8 mouse cellular contexts compared by ENCODE assay signal in the genomic region with DNA sequence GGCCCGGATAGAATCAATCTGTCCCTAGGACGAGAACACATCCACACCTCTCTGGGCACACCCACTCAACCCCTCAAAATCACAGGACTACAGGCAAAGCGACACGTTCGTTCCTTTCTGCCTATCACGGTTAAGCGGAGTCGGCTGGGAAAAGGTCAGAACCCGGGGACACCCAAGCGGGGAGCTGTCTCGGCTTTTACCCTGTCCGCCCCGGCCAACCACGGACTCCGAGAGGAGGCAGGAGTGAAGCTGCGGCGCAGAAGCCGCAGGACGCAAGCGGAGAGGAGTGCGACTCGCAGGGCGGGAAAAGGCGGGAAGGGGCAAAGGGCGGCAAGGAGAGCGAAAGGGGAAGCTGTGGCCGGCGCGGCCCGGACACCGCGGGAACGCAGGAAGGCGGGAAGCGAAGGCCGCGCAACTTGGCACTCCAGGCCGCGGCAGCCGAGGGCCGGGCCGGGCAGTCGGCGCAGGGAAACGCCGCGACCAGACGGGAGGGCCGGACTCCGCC. TPM values are rescaled to one million over a fixed set of nuclear protein-coding genes. Genes with fewer than 3 reads are reported as not detected.
DNase-seq lines count a peak whose midpoint lies in the region; ATAC-seq lines count a peak whose summit lies in the region.

No protein-coding gene starts in this region.

- peak overlapping the region; percentile 74 for H3K4me2 ChIP-seq in hindbrain, embryonic 15.5 days
- peak overlapping the region; percentile 69 for H3K4me2 ChIP-seq in lung, embryonic 16.5 days (ENCODE audit: low read depth, low read length)

- H3K36me3 ChIP-seq in embryonic facial prominence, embryonic 10.5 days (replicated peaks): peaks cover 23% of the 10 kb centered on the region
- H3K36me3 ChIP-seq in hindbrain, embryonic 15.5 days: peaks cover 10% of the 10 kb centered on the region; the same call in 1 of the 2 replicates
- peaks cover 7% of the 10 kb centered on the region for H3K36me3 ChIP-seq in lung, embryonic 16.5 days (ENCODE audit: control insufficient read depth, insufficient read depth, low read length)

- peak overlapping the region; percentile 90 for H3K27ac ChIP-seq in embryonic facial prominence, embryonic 10.5 days (replicated peaks)
- H3K27ac ChIP-seq in hindbrain, embryonic 15.5 days (replicated peaks): peak overlapping the region; percentile 75
- peak overlapping the region; percentile 69; the same call in 1 of the 2 replicates for H3K27ac ChIP-seq in lung, embryonic 16.5 days (ENCODE audit: low read length)

- peak overlapping the region; percentile 98 for H3K4me3 ChIP-seq in embryonic facial prominence, embryonic 10.5 days
- H3K4me3 ChIP-seq in hindbrain, embryonic 15.5 days: peak overlapping the region; percentile 76
- peak overlapping the region; percentile 97 for H3K4me3 ChIP-seq in lung, embryonic 16.5 days (ENCODE audit: low read length)

- H3K9me3 ChIP-seq in embryonic facial prominence, embryonic 10.5 days: no peaks in the 10 kb centered on the region
- no peaks in the 10 kb centered on the region for H3K9me3 ChIP-seq in hindbrain, embryonic 15.5 days
- H3K9me3 ChIP-seq in lung, embryonic 16.5 days (ENCODE audit: control insufficient read depth, low read length): no peaks in the 10 kb centered on the region

- H3K27me3 ChIP-seq in embryonic facial prominence, embryonic 10.5 days (replicated peaks; ENCODE audit: low read depth, poor library complexity, severe bottlenecking): no peaks in the 10 kb centered on the region
- H3K27me3 ChIP-seq in hindbrain, embryonic 15.5 days: no peaks in the 10 kb centered on the region
- H3K27me3 ChIP-seq in lung, embryonic 16.5 days (ENCODE audit: control insufficient read depth, insufficient read depth, low read depth, low read length): no peaks in the 10 kb centered on the region

- intact Hi-C loops in gastrocnemius, postnatal 14 days (cut with DNase I; ENCODE audit: low total_unique reads): no loop called here

- peak; percentile 65; the same call in 1 of the 2 replicates for ATAC-seq in hindbrain, embryonic 15.5 days (ENCODE audit: low FRiP score, low read depth)
- ATAC-seq in lung, embryonic 16.5 days (ENCODE audit: low read depth): peak; percentile 54

- H3K9ac ChIP-seq in hindbrain, embryonic 15.5 days: peak overlapping the region; percentile 83
- H3K9ac ChIP-seq in lung, embryonic 16.5 days (ENCODE audit: low read length): peak overlapping the region; percentile 93

- under 1% methylated on average over 50 of the region's 50 CpGs for WGBS in embryonic facial prominence, embryonic 10.5 days
- WGBS in hindbrain, embryonic 15.5 days: under 1% methylated on average over 34 of the region's 50 CpGs
- under 1% methylated on average over 50 of the region's 50 CpGs for WGBS in lung, embryonic 16.5 days

- peak; percentile 59 for DNase-seq in gastrocnemius, postnatal 14 days
- no peak for DNase-seq in gastrocnemius, postnatal 25 days
- peak; percentile 38 to 41 for DNase-seq in CD8-positive naive resting alpha-beta T cell, adult 2 months (ENCODE audit: low read depth in 2 of 2, low spot score in 2 of 2)
- DNase-seq in embryonic facial prominence, embryonic 10.5 days (ENCODE audit: low spot score): no peak
- DNase-seq in skeletal muscle tissue, adult 2 months (ENCODE audit: low read depth, low spot score): peak; percentile 34
- no peak for DNase-seq in thymus, postnatal 25 days

- H3K4me1 ChIP-seq in embryonic facial prominence, embryonic 10.5 days: peaks cover 20% of the 10 kb centered on the region
- H3K4me1 ChIP-seq in hindbrain, embryonic 15.5 days (replicated peaks): peaks cover 33% of the 10 kb centered on the region
- H3K4me1 ChIP-seq in lung, embryonic 16.5 days (replicated peaks; ENCODE audit: control insufficient read depth, insufficient read depth, low read length): peaks cover 18% of the 10 kb centered on the region

RNA-seq across cellular contexts. Expression of a gene that starts 5.6 kb away (rescaled TPM):
- total RNA-seq in gastrocnemius, postnatal 14 days (2021): 10 to 100 TPM; 25.9 to 29.5 TPM
- total RNA-seq in gastrocnemius, postnatal 25 days (2021): 10 to 100 TPM; 23.8 to 27.0 TPM
- polyA plus RNA-seq in embryonic facial prominence, embryonic 10.5 days (2016; fragmentation: Nextera tagmentation; extraction: Ambion mirVana): 94.0 and 99.5 TPM in 2 replicates
- polyA plus RNA-seq in hindbrain, embryonic 15.5 days (2015; fragmentation: Nextera tagmentation; extraction: Ambion mirVana): 72.1 and 78.6 TPM in 2 replicates
- polyA plus RNA-seq in lung, embryonic 16.5 days (2015; fragmentation: Nextera tagmentation; extraction: Ambion mirVana): 83.2 and 89.9 TPM in 2 replicates

RNA-seq across cellular contexts. Expression of a gene that starts 19.4 kb away (rescaled TPM):
- total RNA-seq in gastrocnemius, postnatal 14 days (2021): under 1 TPM in 1 of 2 experiments, not detected in 1; 0.23 TPM
- not detected for total RNA-seq in gastrocnemius, postnatal 25 days (2021)
- 7.6 and 9.1 TPM in 2 replicates for polyA plus RNA-seq in embryonic facial prominence, embryonic 10.5 days (2016; fragmentation: Nextera tagmentation; extraction: Ambion mirVana)
- polyA plus RNA-seq in hindbrain, embryonic 15.5 days (2015; fragmentation: Nextera tagmentation; extraction: Ambion mirVana): 127 and 136 TPM in 2 replicates
- 0.89 and 0.92 TPM in 2 replicates for polyA plus RNA-seq in lung, embryonic 16.5 days (2015; fragmentation: Nextera tagmentation; extraction: Ambion mirVana)

RNA-seq across cellular contexts. Expression of a gene that starts 21.1 kb away (rescaled TPM):
- total RNA-seq in gastrocnemius, postnatal 14 days (2021): 100 to 1,000 TPM; 352 to 422 TPM
- total RNA-seq in gastrocnemius, postnatal 25 days (2021): 100 to 1,000 TPM; 424 to 451 TPM
- 0.52 and 0.83 TPM in 2 replicates for polyA plus RNA-seq in embryonic facial prominence, embryonic 10.5 days (2016; fragmentation: Nextera tagmentation; extraction: Ambion mirVana)
- polyA plus RNA-seq in hindbrain, embryonic 15.5 days (2015; fragmentation: Nextera tagmentation; extraction: Ambion mirVana): 0.74 and 0.75 TPM in 2 replicates
- 4.4 and 4.8 TPM in 2 replicates for polyA plus RNA-seq in lung, embryonic 16.5 days (2015; fragmentation: Nextera tagmentation; extraction: Ambion mirVana)

RNA-seq across cellular contexts. Expression of a gene that starts 53.5 kb away (rescaled TPM):
- total RNA-seq in gastrocnemius, postnatal 14 days (2021): 10 to 100 TPM; 46.2 to 63.3 TPM
- total RNA-seq in gastrocnemius, postnatal 25 days (2021): 10 to 100 TPM; 72.3 to 83.1 TPM
- 9.4 and 10.5 TPM in 2 replicates for polyA plus RNA-seq in embryonic facial prominence, embryonic 10.5 days (2016; fragmentation: Nextera tagmentation; extraction: Ambion mirVana)
- polyA plus RNA-seq in hindbrain, embryonic 15.5 days (2015; fragmentation: Nextera tagmentation; extraction: Ambion mirVana): 16.9 TPM in 2 replicates
- polyA plus RNA-seq in lung, embryonic 16.5 days (2015; fragmentation: Nextera tagmentation; extraction: Ambion mirVana): 9.5 and 9.9 TPM in 2 replicates

Comparison
In these comparisons a context has a peak if more than half of its experiments do, and no peak if none do; other contexts are left out.
1. DNase-seq: peak in gastrocnemius, postnatal 14 days (single experiment), CD8-positive naive resting alpha-beta T cell, adult 2 months (2 of 2) and skeletal muscle tissue, adult 2 months (single experiment); none in gastrocnemius, postnatal 25 days (single experiment), embryonic facial prominence, embryonic 10.5 days (single experiment) and thymus, postnatal 25 days (single experiment).
2. RNA of a gene that starts 19.4 kb away (polyA plus RNA-seq): 127 to 136 TPM in hindbrain, embryonic 15.5 days; 7.6 to 9.1 TPM in embryonic facial prominence, embryonic 10.5 days and 0.89 to 0.92 TPM in lung, embryonic 16.5 days; every median in the first group is over 10 times any median in the second.
3. Peak in every context shown above with its lines, with median percentiles within 50 percentile points of each other: H3K27ac ChIP-seq and H3K4me3 ChIP-seq.